Mouse (Mus musculus) spleen, postnatal 4 days (tissue): ENCODE measurements around the gene Ehf.

Experiments
- DNase-seq, 2 experiments: peaks; one replicate each; pipeline ENCODE4 v3.0.0; 2022; ENCODE audit warnings: low spot score in 2 of 2

The Ehf gene

DNA sequence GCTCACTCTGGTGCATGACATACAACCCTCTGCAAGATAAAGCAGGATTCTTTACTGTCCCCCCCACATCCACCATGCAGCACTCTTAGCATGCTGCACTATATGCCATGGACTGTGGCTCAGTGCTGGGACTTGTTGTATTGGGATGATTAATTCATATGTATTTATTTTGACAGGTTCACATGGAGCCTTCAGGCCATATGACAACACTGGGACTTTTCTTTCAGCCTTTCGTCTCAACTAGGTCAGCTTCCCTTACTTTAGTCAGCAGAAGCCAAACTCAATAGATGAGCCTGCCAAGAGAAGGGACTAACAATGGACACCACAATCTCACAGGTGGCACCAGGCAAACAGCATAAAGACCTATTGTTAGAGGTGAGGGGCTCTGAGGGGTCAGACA is 89.5 kb downstream of the Ehf start:
- DNase-seq, result no peak
